Mouse (Mus musculus): ENCODE data around the gene Nup98. TPM values are rescaled to one million over a fixed set of nuclear protein-coding genes. Genes with fewer than 3 reads are reported as not detected.

The Nup98 gene
- polyA plus RNA-seq, 1 experiment = 16.1 TPM

DNA sequence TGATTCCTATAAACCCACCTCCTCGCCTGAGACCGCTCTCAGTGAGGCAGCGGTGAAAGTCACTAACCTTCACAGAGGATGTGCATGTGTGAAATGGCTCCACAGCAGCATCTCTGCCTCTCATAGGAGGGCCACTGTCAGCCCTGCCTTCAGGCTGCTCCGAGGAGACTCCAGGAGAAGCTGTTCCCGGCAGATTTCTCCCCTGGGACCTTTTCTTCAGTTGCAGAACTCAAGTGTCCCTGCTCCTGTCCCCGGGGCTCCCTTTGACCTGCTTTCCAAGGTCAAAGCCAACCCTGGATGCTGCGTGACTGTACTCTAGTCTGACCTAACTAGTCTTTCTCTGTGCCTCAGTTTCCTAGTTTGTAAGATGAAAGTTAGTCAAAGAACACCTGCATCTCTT, 100.8 kb downstream of the Nup98 start, which contains the start of gene Art5:
TSS of gene Art5 (minus strand) at position 319 of the 400 bp plus-strand sequence.
- H3K4me3 ChIP-seq = no peak within 1 kb of the TSS
- no peak within 1 kb of the TSS for H3K4me2 ChIP-seq (ENCODE audit: low read depth)
- H3ac ChIP-seq (ENCODE audit: control insufficient read depth, insufficient read length) = no peak within 1 kb of the TSS
- TF ChIP-seq MYOG (IDR thresholded peaks at IDR 0.05; ENCODE audit: control insufficient read depth in 1 of 3, insufficient read depth in 1 of 3, insufficient read length in 2 of 3, low read depth in 2 of 3) (no peak), MAX (IDR thresholded peaks at IDR 0.05; ENCODE audit: low read depth) (no peak), POLR2A (IDR thresholded peaks at IDR 0.05; ENCODE audit: insufficient read length, low read depth) (no peak), SRF (IDR thresholded peaks at IDR 0.05; ENCODE audit: control insufficient read depth, insufficient read length, low read depth) (no peak), TCF12 (IDR thresholded peaks at IDR 0.05; ENCODE audit: insufficient read depth, poor library complexity, severe bottlenecking) (no peak), POLR2AphosphoS2 (IDR thresholded peaks at IDR 0.05; ENCODE audit: insufficient read length, low read depth) (no peak), E2F4 (IDR thresholded peaks at IDR 0.05; ENCODE audit: insufficient read depth) (no peak), CEBPB (IDR thresholded peaks at IDR 0.05; ENCODE audit: insufficient read depth, poor library complexity, severe bottlenecking) (no peak), REST (IDR thresholded peaks at IDR 0.05; ENCODE audit: insufficient read depth, insufficient read length) (no peak), MYOD1 (IDR thresholded peaks at IDR 0.05; ENCODE audit: control insufficient read depth in 1 of 3, insufficient read length in 2 of 3, low read depth in 2 of 3) (no peak), TCF3 (IDR thresholded peaks at IDR 0.05; ENCODE audit: insufficient read length, low read depth) (no peak), USF1 (IDR thresholded peaks at IDR 0.05; ENCODE audit: low read depth) (no peak)
- no peaks in the 10 kb centered on the region for H3K79me2 ChIP-seq (ENCODE audit: control insufficient read depth, insufficient read depth)
- H3K36me3 ChIP-seq (ENCODE audit: control insufficient read depth, insufficient read depth) = no peaks in the 10 kb centered on the region
- peaks cover 19% of the 10 kb centered on the region for H3K27me3 ChIP-seq (ENCODE audit: control insufficient read depth, insufficient read depth, insufficient read length)

DNA sequence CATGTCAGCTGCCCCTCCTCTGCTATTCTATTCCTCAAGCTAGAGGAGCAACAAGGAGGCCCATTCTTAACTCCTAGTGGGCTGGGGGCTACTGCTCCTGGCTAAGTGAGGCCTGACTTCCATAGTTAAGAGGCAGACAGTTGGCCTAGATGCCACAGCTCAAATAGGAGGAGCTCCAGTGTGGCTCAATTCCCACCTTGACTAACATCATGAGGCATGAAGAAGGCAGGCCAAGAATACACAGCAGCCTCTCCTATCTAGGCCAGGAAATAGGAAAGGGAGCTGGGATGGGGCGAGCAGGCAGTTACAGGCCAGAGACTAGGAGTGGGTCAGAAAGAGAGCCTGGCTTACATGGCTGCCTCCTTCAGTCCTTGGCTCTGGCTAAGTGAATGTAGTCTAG, 101.8 kb downstream of the Nup98 start:
- Histone ChIP-seq H3ac (ENCODE audit: control insufficient read depth, insufficient read length) (no peak overlapping the region), H3K36me3 (ENCODE audit: control insufficient read depth, insufficient read depth) (no peaks in the 10 kb centered on the region), H3K27me3 (ENCODE audit: control insufficient read depth, insufficient read depth, insufficient read length) (peaks cover 20% of the 10 kb centered on the region), H3K4me3 (no peak overlapping the region), H3K4me2 (ENCODE audit: low read depth) (no peak overlapping the region), H3K79me2 (ENCODE audit: control insufficient read depth, insufficient read depth) (no peaks in the 10 kb centered on the region)
- TF ChIP-seq MYOD1 (IDR thresholded peaks at IDR 0.05; ENCODE audit: control insufficient read depth in 1 of 3, insufficient read length in 2 of 3, low read depth in 2 of 3) = no peak
- TF ChIP-seq POLR2AphosphoS2 (IDR thresholded peaks at IDR 0.05; ENCODE audit: insufficient read length, low read depth) = peak; percentile 12

DNA sequence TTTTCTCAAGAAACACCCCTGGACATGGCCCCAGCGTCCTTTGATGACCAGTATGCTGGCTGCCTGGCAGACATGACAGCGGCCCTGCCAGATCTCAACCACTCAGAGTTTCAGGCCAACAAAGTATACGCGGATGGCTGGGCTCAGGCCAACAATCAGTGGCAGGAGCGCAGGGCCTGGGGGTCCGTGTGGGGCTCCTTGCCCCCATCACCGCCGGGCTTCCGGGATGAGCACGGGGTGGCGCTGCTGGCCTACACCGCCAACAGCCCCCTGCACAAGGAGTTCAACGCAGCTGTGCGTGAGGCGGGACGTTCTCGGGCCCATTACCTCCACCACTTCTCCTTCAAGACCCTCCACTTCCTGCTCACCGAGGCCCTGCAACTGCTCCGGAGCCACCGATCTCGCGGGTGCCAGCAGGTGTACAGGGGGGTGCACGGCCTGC, 103.3 kb downstream of the Nup98 start:
- Histone ChIP-seq H3K79me2 (ENCODE audit: control insufficient read depth, insufficient read depth) (no peaks in the 10 kb centered on the region), H3K4me2 (ENCODE audit: low read depth) (no peak overlapping the region), H3ac (ENCODE audit: control insufficient read depth, insufficient read length) (no peak overlapping the region), H3K4me3 (no peak overlapping the region), H3K27me3 (ENCODE audit: control insufficient read depth, insufficient read depth, insufficient read length) (peaks cover 15% of the 10 kb centered on the region), H3K36me3 (ENCODE audit: control insufficient read depth, insufficient read depth) (no peaks in the 10 kb centered on the region)
- no peak for TF ChIP-seq MYOG (IDR thresholded peaks at IDR 0.05; ENCODE audit: control insufficient read depth in 1 of 3, insufficient read depth in 1 of 3, insufficient read length in 2 of 3, low read depth in 2 of 3)
- TF ChIP-seq REST (IDR thresholded peaks at IDR 0.05; ENCODE audit: insufficient read depth, insufficient read length) = no peak
- TF ChIP-seq E2F4 (IDR thresholded peaks at IDR 0.05; ENCODE audit: insufficient read depth) = no peak

DNA sequence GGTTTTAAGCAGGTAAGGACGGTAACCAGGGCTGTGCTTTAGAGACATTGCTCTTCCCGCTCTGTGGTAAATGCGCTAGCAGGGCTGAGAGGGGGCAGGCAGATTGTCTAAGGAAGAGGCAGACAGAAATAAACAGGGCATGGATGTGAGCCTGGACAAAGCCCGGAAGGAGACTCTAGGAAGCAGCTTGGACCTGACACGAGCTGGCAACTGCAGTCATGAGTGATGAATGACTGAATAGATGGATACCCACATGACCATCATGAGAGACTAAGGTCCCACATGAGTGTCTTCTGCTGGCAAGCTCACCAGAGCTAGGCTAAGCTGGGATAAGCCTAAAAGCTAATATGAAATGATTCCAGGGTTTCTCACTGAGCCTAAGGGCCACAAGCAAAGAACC, 105.8 kb downstream of the Nup98 start:
- TF ChIP-seq POLR2AphosphoS2 (IDR thresholded peaks at IDR 0.05; ENCODE audit: insufficient read length, low read depth) (no peak), REST (IDR thresholded peaks at IDR 0.05; ENCODE audit: insufficient read depth, insufficient read length) (no peak), E2F4 (IDR thresholded peaks at IDR 0.05; ENCODE audit: insufficient read depth) (no peak), MYOD1 (IDR thresholded peaks at IDR 0.05; ENCODE audit: control insufficient read depth in 1 of 3, insufficient read length in 2 of 3, low read depth in 2 of 3) (no peak), SRF (IDR thresholded peaks at IDR 0.05; ENCODE audit: control insufficient read depth, insufficient read length, low read depth) (no peak), MYOG (IDR thresholded peaks at IDR 0.05; ENCODE audit: control insufficient read depth in 1 of 3, insufficient read depth in 1 of 3, insufficient read length in 2 of 3, low read depth in 2 of 3) (no peak), CEBPB (IDR thresholded peaks at IDR 0.05; ENCODE audit: insufficient read depth, poor library complexity, severe bottlenecking) (no peak), MAX (IDR thresholded peaks at IDR 0.05; ENCODE audit: low read depth) (no peak), TCF12 (IDR thresholded peaks at IDR 0.05; ENCODE audit: insufficient read depth, poor library complexity, severe bottlenecking) (no peak), TCF3 (IDR thresholded peaks at IDR 0.05; ENCODE audit: insufficient read length, low read depth) (no peak)
- Histone ChIP-seq H3K79me2 (ENCODE audit: control insufficient read depth, insufficient read depth) (no peaks in the 10 kb centered on the region), H3K27me3 (ENCODE audit: control insufficient read depth, insufficient read depth, insufficient read length) (peaks cover 15% of the 10 kb centered on the region), H3K4me3 (no peak overlapping the region), H3K4me2 (ENCODE audit: low read depth) (peak overlapping the region; percentile 68), H3ac (ENCODE audit: control insufficient read depth, insufficient read length) (no peak overlapping the region), H3K36me3 (ENCODE audit: control insufficient read depth, insufficient read depth) (no peaks in the 10 kb centered on the region)

DNA sequence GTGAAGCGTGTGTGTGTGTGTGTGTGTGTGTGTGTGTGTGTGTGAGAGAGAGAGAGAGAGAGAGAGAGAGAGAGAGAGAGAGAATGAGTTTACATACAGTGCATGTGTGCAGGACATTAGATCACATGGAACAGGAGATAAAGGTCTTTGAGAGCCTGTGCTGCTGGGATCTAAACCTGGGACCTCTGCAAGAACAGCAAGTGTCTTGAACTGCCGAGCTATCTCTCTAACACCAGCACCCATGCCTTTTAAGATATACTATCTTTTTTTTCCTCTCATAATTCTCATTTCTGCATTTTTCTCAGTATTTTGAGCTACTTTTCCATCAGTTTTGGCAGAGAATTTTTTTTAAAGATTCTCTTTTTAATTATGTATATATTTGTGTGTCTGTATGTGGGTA, 106.4 kb downstream of the Nup98 start:
- H3K4me3 ChIP-seq = peak overlapping the region; percentile 23
- H3K79me2 ChIP-seq (ENCODE audit: control insufficient read depth, insufficient read depth) = no peaks in the 10 kb centered on the region
- H3K36me3 ChIP-seq (ENCODE audit: control insufficient read depth, insufficient read depth) = no peaks in the 10 kb centered on the region
- H3K4me2 ChIP-seq (ENCODE audit: low read depth) = peak overlapping the region; percentile 68
- H3ac ChIP-seq (ENCODE audit: control insufficient read depth, insufficient read length) = no peak overlapping the region
- H3K27me3 ChIP-seq (ENCODE audit: control insufficient read depth, insufficient read depth, insufficient read length) = peaks cover 15% of the 10 kb centered on the region
- TF ChIP-seq TCF3 (IDR thresholded peaks at IDR 0.05; ENCODE audit: insufficient read length, low read depth) (no peak), USF1 (IDR thresholded peaks at IDR 0.05; ENCODE audit: low read depth) (no peak), MYOG (IDR thresholded peaks at IDR 0.05; ENCODE audit: control insufficient read depth in 1 of 3, insufficient read depth in 1 of 3, insufficient read length in 2 of 3, low read depth in 2 of 3) (no peak), MYOD1 (IDR thresholded peaks at IDR 0.05; ENCODE audit: control insufficient read depth in 1 of 3, insufficient read length in 2 of 3, low read depth in 2 of 3) (no peak), E2F4 (IDR thresholded peaks at IDR 0.05; ENCODE audit: insufficient read depth) (no peak), SRF (IDR thresholded peaks at IDR 0.05; ENCODE audit: control insufficient read depth, insufficient read length, low read depth) (no peak), CEBPB (IDR thresholded peaks at IDR 0.05; ENCODE audit: insufficient read depth, poor library complexity, severe bottlenecking) (no peak), TCF12 (IDR thresholded peaks at IDR 0.05; ENCODE audit: insufficient read depth, poor library complexity, severe bottlenecking) (no peak), MAX (IDR thresholded peaks at IDR 0.05; ENCODE audit: low read depth) (no peak), REST (IDR thresholded peaks at IDR 0.05; ENCODE audit: insufficient read depth, insufficient read length) (no peak), POLR2AphosphoS2 (IDR thresholded peaks at IDR 0.05; ENCODE audit: insufficient read length, low read depth) (no peak), POLR2A (IDR thresholded peaks at IDR 0.05; ENCODE audit: insufficient read length, low read depth) (no peak)
